Mouse (Mus musculus) forebrain, embryonic 13.5 days (tissue): ENCODE data around the gene Gabra2. TPM values are rescaled to one million over a fixed set of nuclear protein-coding genes. Genes with fewer than 3 reads are reported as not detected.

ENCODE experiments used
- ATAC-seq: fragments of 200-750 bp; cut with Nextera tagmentation; 2 replicates; pipeline ENCODE4 v1.8.0; 2017
- H3K27ac ChIP-seq: fragments of 300-500 bp; sonication (generic); 2 replicates; pipeline ENCODE4 v1.5.1; 2015; ENCODE audit warnings: inconsistent platforms, mild to moderate bottlenecking, moderate library complexity
- H3K27me3 ChIP-seq: fragments of 300-500 bp; sonication (generic); 2 replicates; pipeline ENCODE4 v1.6.1; 2015; ENCODE audit warnings: mild to moderate bottlenecking, inconsistent platforms
- H3K36me3 ChIP-seq: fragments of 300-500 bp; sonication (generic); 2 replicates; pipeline ENCODE4 v1.6.1; 2015; ENCODE audit warnings: mild to moderate bottlenecking, inconsistent platforms; ENCODE audit not compliant: poor library complexity, severe bottlenecking
- H3K4me1 ChIP-seq: fragments of 300-500 bp; sonication (generic); 2 replicates; pipeline ENCODE4 v1.6.1; 2015; ENCODE audit warnings: inconsistent platforms
- H3K4me2 ChIP-seq: fragments of 300-500 bp; sonication (generic); 2 replicates; pipeline ENCODE4 v1.6.1; 2015; ENCODE audit warnings: inconsistent platforms, mild to moderate bottlenecking, moderate library complexity
- H3K4me3 ChIP-seq: fragments of 300-500 bp; sonication (generic); 2 replicates; pipeline ENCODE4 v1.5.1; 2015; ENCODE audit warnings: mild to moderate bottlenecking, inconsistent platforms
- H3K9ac ChIP-seq: fragments of 300-500 bp; sonication (generic); 2 replicates; pipeline ENCODE4 v1.6.1; 2015; ENCODE audit warnings: mild to moderate bottlenecking, inconsistent platforms
- H3K9me3 ChIP-seq: fragments of 300-500 bp; sonication (generic); replicated peaks from 2 replicates; pipeline ENCODE4 v1.6.1; 2016; ENCODE audit warnings: inconsistent platforms
- WGBS: fragments of 180-500 bp; shearing (Covaris S2); methylation state at CpG from one replicate; pipeline ENCODE4 v1.1.7; 2015; 5-methylcytosine and 5-hydroxymethylcytosine counted together
- polyA plus RNA-seq: library from polyadenylated mRNA; unstranded; fragments of >200 nt; fragmentation: Nextera tagmentation; extraction: Ambion mirVana; gene quantifications from 2 replicates; pipeline ENCODE4 v1.2.1, GENCODE M21; 2015

The Gabra2 gene
- polyA plus RNA-seq, 1 experiment from 2014 or later = 30.0 TPM

DNA sequence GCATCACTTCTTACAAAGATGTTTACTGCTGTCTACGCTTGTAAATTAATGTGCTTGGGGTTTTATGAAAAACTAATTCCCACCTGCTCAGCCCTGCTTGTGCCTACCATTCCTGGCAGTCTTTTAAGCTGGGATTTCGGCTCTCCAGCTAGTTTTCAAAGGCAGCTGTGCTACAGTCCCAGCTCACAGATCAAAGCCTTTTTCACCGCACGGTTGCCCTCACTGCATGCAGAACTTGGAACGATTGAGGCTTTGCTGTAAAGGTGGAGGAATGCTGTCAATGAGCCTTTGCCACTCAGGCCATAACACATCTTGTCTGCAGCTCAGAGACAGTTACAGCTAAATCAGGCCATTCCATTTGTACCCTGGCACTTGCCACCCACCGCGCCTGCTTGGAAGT, 37.6 kb downstream of the Gabra2 start:
- Histone ChIP-seq H3K27ac (no peak overlapping the region), H3K4me3 (no peak overlapping the region), H3K9ac (no peak overlapping the region), H3K36me3 (no peaks in the 10 kb centered on the region), H3K4me2 (no peak overlapping the region), H3K4me1 (0 out of 2 replicates have a peak, but pooled peaks cover 6% of the 10 kb centered on the region), H3K9me3 (no peaks in the 10 kb centered on the region), H3K27me3 (no peaks in the 10 kb centered on the region)
- ATAC-seq = peak; percentile 82
- 35% methylated on average over 7 of the region's 7 CpGs for WGBS

- Histone ChIP-seq H3K4me2 (no peak overlapping the region), H3K4me3 (no peak overlapping the region), H3K27ac (no peak overlapping the region), H3K27me3 (no peaks in the 10 kb centered on the region), H3K4me1 (no peaks in the 10 kb centered on the region), H3K36me3 (no peaks in the 10 kb centered on the region), H3K9me3 (no peaks in the 10 kb centered on the region), H3K9ac (no peak overlapping the region)
- 82% methylated on average over 3 of the region's 3 CpGs for WGBS
- ATAC-seq = no peak
Measured at GRCm38 (mm10) chr5:71037352-71037751, 58.3 kb downstream of the Gabra2 start.

DNA sequence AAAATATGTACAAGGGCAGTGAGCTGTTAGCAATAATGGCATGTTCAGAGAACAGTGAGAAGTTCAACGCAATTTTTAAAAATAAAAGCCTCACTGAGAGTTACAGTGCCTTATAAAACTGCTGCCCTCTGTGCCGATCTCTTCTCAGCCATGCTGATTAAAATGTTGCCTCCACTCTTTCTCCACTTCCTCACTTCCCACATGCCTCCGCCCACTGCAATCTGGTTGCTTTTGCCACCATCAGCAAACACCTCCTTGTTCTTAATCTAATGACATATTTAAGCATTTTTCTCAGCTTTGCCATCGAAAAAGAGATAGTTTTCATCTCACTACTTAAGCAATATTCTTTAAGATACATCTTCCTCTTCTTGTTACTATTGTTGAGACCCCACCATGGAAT, 69.7 kb downstream of the Gabra2 start:
- H3K27me3 ChIP-seq = no peaks in the 10 kb centered on the region
- no peak for ATAC-seq
- no peak overlapping the region for H3K9ac ChIP-seq
- no peaks in the 10 kb centered on the region for H3K36me3 ChIP-seq
- H3K4me1 ChIP-seq = no peaks in the 10 kb centered on the region
- H3K27ac ChIP-seq = no peak overlapping the region
- no peak overlapping the region for H3K4me2 ChIP-seq
- WGBS = 88% methylated on average over 4 of the region's 4 CpGs
- no peak overlapping the region for H3K4me3 ChIP-seq
- no peaks in the 10 kb centered on the region for H3K9me3 ChIP-seq

DNA sequence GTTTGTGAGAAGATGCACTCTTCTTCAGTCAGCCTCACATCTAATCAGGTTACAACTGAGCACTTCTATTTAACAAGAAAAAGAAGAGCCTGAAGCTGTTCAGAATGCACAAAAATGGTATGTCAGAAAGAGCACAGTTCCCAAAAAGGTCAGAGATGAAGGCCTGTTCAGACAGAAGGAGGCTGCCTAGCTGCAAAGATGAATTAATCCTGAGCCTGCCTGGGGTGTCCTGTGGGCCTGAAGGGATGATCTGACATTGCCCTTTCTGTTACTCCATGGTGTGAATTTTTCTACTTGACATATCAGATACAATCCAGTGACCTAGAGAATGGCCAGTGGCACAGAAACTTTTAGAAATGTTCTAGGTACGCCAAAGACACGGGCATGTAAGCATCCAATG, 83.9 kb downstream of the Gabra2 start:
- Histone ChIP-seq H3K9ac (no peak overlapping the region), H3K4me3 (no peak overlapping the region), H3K36me3 (no peaks in the 10 kb centered on the region), H3K9me3 (no peaks in the 10 kb centered on the region), H3K4me2 (no peak overlapping the region), H3K4me1 (peaks cover 15% of the 10 kb centered on the region), H3K27me3 (no peaks in the 10 kb centered on the region), H3K27ac (peak overlapping the region; percentile 60)
- WGBS = 53% methylated on average over 2 of the region's 2 CpGs
- peak; percentile 28; the same call in 1 of the 2 replicates for ATAC-seq

GRCm38 (mm10) chr5:71011271-71011670, 84.4 kb downstream of the Gabra2 start:
- peak; percentile 94 for ATAC-seq

DNA sequence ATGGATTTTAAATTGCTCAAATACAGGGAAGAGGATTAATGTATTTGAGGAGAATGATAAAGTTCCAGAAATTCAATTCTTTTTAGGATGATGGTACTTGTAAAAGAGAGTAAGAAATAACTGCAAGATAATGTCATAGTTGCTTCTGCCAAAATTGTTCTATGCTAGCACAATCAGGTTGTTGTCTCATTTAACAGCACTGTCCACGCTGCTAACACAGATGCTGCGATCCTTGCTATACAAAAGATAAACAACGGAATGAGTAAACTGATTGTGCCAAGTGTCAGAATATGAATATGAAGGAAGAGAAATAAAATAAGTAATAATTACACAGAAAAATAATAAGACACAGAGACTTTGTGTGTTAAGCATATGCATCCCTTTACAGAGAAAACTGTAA, 84.9 kb downstream of the Gabra2 start:
- H3K4me1 ChIP-seq = peaks cover 15% of the 10 kb centered on the region
- H3K36me3 ChIP-seq = no peaks in the 10 kb centered on the region
- H3K4me2 ChIP-seq = no peak overlapping the region
- peak overlapping the region; percentile 60; the same call in 1 of the 2 replicates for H3K27ac ChIP-seq
- 67% methylated on average over 3 of the region's 3 CpGs for WGBS
- peak; percentile 56 for ATAC-seq
- H3K27me3 ChIP-seq = no peaks in the 10 kb centered on the region
- H3K9me3 ChIP-seq = no peaks in the 10 kb centered on the region
- no peak overlapping the region for H3K9ac ChIP-seq
- H3K4me3 ChIP-seq = no peak overlapping the region

More at GRCm38 (mm10) chr5:71011271-71011670, 84.4 kb downstream of the Gabra2 start:
- Histone ChIP-seq H3K4me2 (no peak overlapping the region), H3K9me3 (no peaks in the 10 kb centered on the region), H3K27ac (peak overlapping the region; percentile 60), H3K4me3 (no peak overlapping the region), H3K9ac (no peak overlapping the region), H3K36me3 (no peaks in the 10 kb centered on the region), H3K4me1 (peaks cover 15% of the 10 kb centered on the region), H3K27me3 (no peaks in the 10 kb centered on the region)
- 11% methylated on average over 2 of the region's 2 CpGs for WGBS

GRCm38 (mm10) chr5:70995617-70996325, 99.9 kb downstream of the Gabra2 start:
- Histone ChIP-seq H3K9ac (no peak overlapping the region), H3K27me3 (no peaks in the 10 kb centered on the region), H3K36me3 (no peaks in the 10 kb centered on the region), H3K9me3 (no peaks in the 10 kb centered on the region), H3K4me3 (no peak overlapping the region), H3K4me1 (peaks cover 4% of the 10 kb centered on the region), H3K27ac (peak overlapping the region; percentile 69), H3K4me2 (0 out of 2 replicates have a peak overlapping the region, but pooled peaks have one; percentile 13)
- WGBS = 63% methylated on average over 13 of the region's 13 CpGs
- ATAC-seq = peak; percentile 93

DNA sequence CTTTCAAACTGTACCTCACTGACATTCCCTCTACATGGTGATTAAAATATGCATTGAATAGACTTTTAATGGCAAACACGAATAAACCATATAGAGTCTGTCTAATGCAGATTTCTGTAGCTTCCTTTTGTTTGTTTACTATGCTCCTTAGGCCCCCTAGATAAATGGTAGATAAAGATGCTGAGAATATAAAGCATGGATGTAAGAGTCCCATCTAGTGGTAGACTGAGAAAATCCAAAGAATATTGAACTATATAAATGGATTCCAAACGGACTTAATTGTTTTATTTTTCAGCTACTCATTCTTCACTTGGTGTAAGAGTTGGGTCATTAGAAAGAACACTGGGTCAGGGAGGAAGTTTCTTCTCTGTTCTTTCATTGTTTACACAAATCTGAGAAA, 102.4 kb downstream of the Gabra2 start:
- H3K27me3 ChIP-seq = no peaks in the 10 kb centered on the region
- no peak overlapping the region for H3K4me2 ChIP-seq
- no peak overlapping the region for H3K27ac ChIP-seq
- H3K9ac ChIP-seq = no peak overlapping the region
- peaks cover 4% of the 10 kb centered on the region for H3K4me1 ChIP-seq
- WGBS = 56% methylated on average over 2 of the region's 2 CpGs
- no peaks in the 10 kb centered on the region for H3K9me3 ChIP-seq
- H3K4me3 ChIP-seq = no peak overlapping the region
- no peaks in the 10 kb centered on the region for H3K36me3 ChIP-seq
- ATAC-seq = no peak

- no peaks in the 10 kb centered on the region for H3K9me3 ChIP-seq
- no peaks in the 10 kb centered on the region for H3K36me3 ChIP-seq
- WGBS = 88% methylated on average over 3 of the region's 3 CpGs
- ATAC-seq = no peak
- no peak overlapping the region for H3K4me3 ChIP-seq
- H3K27me3 ChIP-seq = no peaks in the 10 kb centered on the region
- no peak overlapping the region for H3K4me2 ChIP-seq
- no peaks in the 10 kb centered on the region for H3K4me1 ChIP-seq
- no peak overlapping the region for H3K9ac ChIP-seq
- H3K27ac ChIP-seq = no peak overlapping the region
Measured at GRCm38 (mm10) chr5:70990891-70991290, 104.8 kb downstream of the Gabra2 start.
